Mouse (Mus musculus) left cerebral cortex, postnatal 10 days (tissue): ENCODE measurements at regions not wholly inside any gene's neighbourhood (a gene's known extent, or its start where the extent isn't known, plus 50 kb on each side); places are given as distances from the start of the nearest gene placed in this dataset.

Experiments used
- DNase-seq, 2 experiments: peaks; one replicate each; pipeline ENCODE4 v3.0.0; 2021 to 2022; ENCODE audit warnings: low spot score in 2 of 2, mixed read lengths in 1 of 2; ENCODE audit errors: extremely low spot score in 1 of 2
- intact Hi-C: fragments of 180-260 bp; cut with DNase I; formaldehyde crosslinking; loops from one replicate; pipeline ENCODE4 v1.15.1; 2025

- intact Hi-C loops, result no loop called here
These were observed 546.8 kb downstream of the Ccdc171 start for GRCm38 (mm10) chr4:84072096-84072495.

GRCm38 (mm10) chr4:84076526-84076925 lies 551.2 kb downstream of the Ccdc171 start:
- intact Hi-C loops, result no loop called here
- no peak for DNase-seq

More at GRCm38 (mm10) chr4:84072096-84072495, 546.8 kb downstream of the Ccdc171 start:
- DNase-seq, result no peak

GRCm38 (mm10) chr4:84079516-84079915 lies 554.2 kb downstream of the Ccdc171 start:
- DNase-seq, result no peak
- intact Hi-C loops, result no loop called here

GRCm38 (mm10) chr4:84081518-84081917 lies 556.2 kb downstream of the Ccdc171 start:
- no peak for DNase-seq
- intact Hi-C loops, result no loop called here

- no peak for DNase-seq
- intact Hi-C loops, result no loop called here
These were observed 562.8 kb downstream of the Ccdc171 start for GRCm38 (mm10) chr4:84088166-84088565.

GRCm38 (mm10) chr4:84092509-84092908 lies 567.2 kb downstream of the Ccdc171 start:
- no peak for DNase-seq
- intact Hi-C loops, result no loop called here

- intact Hi-C loops, result no loop called here
- no peak for DNase-seq
These were observed 569.9 kb downstream of the Ccdc171 start for GRCm38 (mm10) chr4:84095237-84095636.

GRCm38 (mm10) chr4:84096081-84096480 lies 570.7 kb downstream of the Ccdc171 start:
- no peak for DNase-seq
- intact Hi-C loops, result no loop called here

- no peak for DNase-seq
- intact Hi-C loops, result no loop called here
These were observed 573.7 kb downstream of the Ccdc171 start for GRCm38 (mm10) chr4:84099071-84099470.

- intact Hi-C loops, result no loop called here
These were observed 573.2 kb downstream of the Bnc2 start for GRCm38 (mm10) chr4:84101923-84102322.

GRCm38 (mm10) chr4:84102736-84103135 lies 572.3 kb downstream of the Bnc2 start:
- intact Hi-C loops, result no loop called here

More at GRCm38 (mm10) chr4:84101923-84102322, 573.2 kb downstream of the Bnc2 start:
- no peak for DNase-seq

GRCm38 (mm10) chr4:84108592-84108991 lies 566.5 kb downstream of the Bnc2 start:
- DNase-seq, result no peak
- intact Hi-C loops, result no loop called here

More at GRCm38 (mm10) chr4:84102736-84103135, 572.3 kb downstream of the Bnc2 start:
- no peak for DNase-seq

GRCm38 (mm10) chr4:84109771-84110503 lies 565.1 kb downstream of the Bnc2 start:
- no peak for DNase-seq
- intact Hi-C loops, result no loop called here

GRCm38 (mm10) chr4:84114162-84115040 lies 560.7 kb downstream of the Bnc2 start:
- DNase-seq, result no peak
- intact Hi-C loops, result no loop called here

GRCm38 (mm10) chr4:84118284-84118919 lies 556.7 kb downstream of the Bnc2 start:
- DNase-seq, result no peak
- intact Hi-C loops, result no loop called here

GRCm38 (mm10) chr4:84119616-84120015 lies 555.5 kb downstream of the Bnc2 start:
- intact Hi-C loops, result no loop called here
- no peak for DNase-seq

GRCm38 (mm10) chr4:84120330-84120729 lies 554.7 kb downstream of the Bnc2 start:
- intact Hi-C loops, result no loop called here
- DNase-seq, result no peak

GRCm38 (mm10) chr4:84121442-84121841 lies 553.6 kb downstream of the Bnc2 start:
- DNase-seq, result no peak

GRCm38 (mm10) chr4:84126400-84126799 lies 548.7 kb downstream of the Bnc2 start:
- intact Hi-C loops, result no loop called here
- DNase-seq, result no peak

More at GRCm38 (mm10) chr4:84121442-84121841, 553.6 kb downstream of the Bnc2 start:
- intact Hi-C loops, result no loop called here
